Comparison of ENCODE assay signal across 23 mouse cellular contexts in genomic region chr6:134421921-134422320, GRCm38 (mm10). TPM values are rescaled to one million over a fixed set of nuclear protein-coding genes. Genes with fewer than 3 reads are reported as not detected.
A peak's percentile ranks its signal among the peaks of the same experiment; 100 is the strongest.
DNase-seq lines count a peak whose midpoint lies in the region; ATAC-seq lines count a peak whose summit lies in the region.
"Had no signal": no experiment of that assay in that cellular context is flagged by ENCODE, and none has a peak within 500 bp of the region (broad histone marks: within the 10 kb centered on the region; RNA-seq: fewer than 3 reads in every experiment).

No protein-coding gene starts in this region.

- H3K4me1 ChIP-seq in midbrain, embryonic 14.5 days (ENCODE audit: control insufficient read depth, insufficient read depth, low read length), result no peaks in the 10 kb centered on the region
- no peaks in the 10 kb centered on the region for H3K4me1 ChIP-seq in midbrain, embryonic 13.5 days (replicated peaks)
- H3K4me1 ChIP-seq: hindbrain, embryonic 13.5 days had no signal

- no peak overlapping the region for H3K4me2 ChIP-seq in midbrain, embryonic 14.5 days (ENCODE audit: low read length)
- no peak overlapping the region for H3K4me2 ChIP-seq in midbrain, embryonic 13.5 days (replicated peaks)
- H3K4me2 ChIP-seq: embryonic facial prominence, embryonic 12.5 days; forebrain, embryonic 12.5 days; heart, embryonic 11.5 days; heart, embryonic 15.5 days; hindbrain, embryonic 13.5 days had no signal

- no peak overlapping the region for H3K4me3 ChIP-seq in midbrain, embryonic 14.5 days (replicated peaks; ENCODE audit: low read depth, low read length)
- no peak overlapping the region for H3K4me3 ChIP-seq in midbrain, embryonic 13.5 days (replicated peaks)
- H3K4me3 ChIP-seq: embryonic facial prominence, embryonic 12.5 days; forebrain, embryonic 12.5 days; heart, adult 2 months; heart, embryonic 15.5 days; hindbrain, embryonic 13.5 days had no signal

- no peaks in the 10 kb centered on the region for H3K27me3 ChIP-seq in midbrain, embryonic 14.5 days (ENCODE audit: control insufficient read depth, insufficient read depth, low read length)
- H3K27me3 ChIP-seq in midbrain, embryonic 13.5 days, result no peaks in the 10 kb centered on the region
- H3K27me3 ChIP-seq: CH12.LX; forebrain, embryonic 12.5 days; heart, embryonic 15.5 days; hindbrain, embryonic 13.5 days; Patski had no signal

- no peaks in the 10 kb centered on the region for H3K9me3 ChIP-seq in midbrain, embryonic 14.5 days (ENCODE audit: control insufficient read depth, low read length)
- no peaks in the 10 kb centered on the region for H3K9me3 ChIP-seq in midbrain, embryonic 13.5 days
- H3K9me3 ChIP-seq: embryonic facial prominence, embryonic 12.5 days; forebrain, embryonic 12.5 days; heart, embryonic 15.5 days; hindbrain, embryonic 13.5 days had no signal

- H3K36me3 ChIP-seq in midbrain, embryonic 14.5 days (ENCODE audit: control insufficient read depth, insufficient read depth, low read length), result no peaks in the 10 kb centered on the region
- no peaks in the 10 kb centered on the region for H3K36me3 ChIP-seq in midbrain, embryonic 13.5 days
- H3K36me3 ChIP-seq: embryonic facial prominence, embryonic 12.5 days; forebrain, embryonic 12.5 days; heart, embryonic 15.5 days; hindbrain, embryonic 13.5 days had no signal

- H3K27ac ChIP-seq in midbrain, embryonic 14.5 days (replicated peaks; ENCODE audit: low read depth, low read length), result no peak overlapping the region
- H3K27ac ChIP-seq in midbrain, embryonic 13.5 days, result no peak overlapping the region
- H3K27ac ChIP-seq: embryonic facial prominence, embryonic 12.5 days; forebrain, embryonic 12.5 days; heart, adult 2 months; heart, embryonic 15.5 days; hindbrain, embryonic 13.5 days had no signal

- no peak overlapping the region for H3K9ac ChIP-seq in midbrain, embryonic 14.5 days (replicated peaks; ENCODE audit: low read length)
- H3K9ac ChIP-seq in midbrain, embryonic 13.5 days (replicated peaks), result no peak overlapping the region
- H3K9ac ChIP-seq: embryonic facial prominence, embryonic 12.5 days; forebrain, embryonic 12.5 days; heart, embryonic 15.5 days; hindbrain, embryonic 13.5 days had no signal

- no peak for ATAC-seq in midbrain, embryonic 14.5 days (ENCODE audit: low FRiP score, low TSS enrichment)
- ATAC-seq in midbrain, embryonic 13.5 days, result no peak
- no peak for ATAC-seq in erythroid progenitor cell, adult 5-6 weeks (replicated peaks; ENCODE audit: low FRiP score, poor library complexity, severe bottlenecking)
- ATAC-seq: activated CD4-positive, CD25-positive, alpha-beta regulatory T cell, adult 4 months; forebrain, embryonic 16.5 days; intestine, embryonic 16.5 days; Patski had no signal

- DNase-seq in cerebellum, postnatal 10 days, result peak; percentile 21 to 31
- no peak for DNase-seq in cerebellum, postnatal 4 days (ENCODE audit: low spot score in 2 of 2)
- DNase-seq in midbrain, embryonic 14.5 days, result peak; percentile 14
- peak; percentile 70 for DNase-seq in adrenal gland, postnatal 14 days
- DNase-seq in left cerebral cortex, adult 9 months (ENCODE audit: low spot score in 2 of 2), result no peak
- DNase-seq: cerebellum, adult 2 months; gastrocnemius, postnatal 14 days; heart, adult 2 months; heart, postnatal 14 days had no signal

- WGBS in midbrain, embryonic 14.5 days, result 88% methylated on average over 6 of the region's 6 CpGs
- WGBS in midbrain, embryonic 13.5 days, result 86% methylated on average over 6 of the region's 6 CpGs

RNA-seq across cellular contexts. Expression of gene Bcl2l14, which starts 25.8 kb away (rescaled TPM):
- not detected in 2 replicates for polyA plus RNA-seq in midbrain, embryonic 14.5 days (2014; fragmentation: Nextera tagmentation; extraction: Ambion mirVana)
- polyA plus RNA-seq in midbrain, embryonic 13.5 days (2015; fragmentation: Nextera tagmentation; extraction: Ambion mirVana), result not detected in 2 replicates
- 0.15 and 0.23 TPM in 2 replicates for total RNA-seq in adrenal gland, postnatal 14 days (2021)
- not detected in 2 replicates for total RNA-seq in erythroid progenitor cell, adult 5-6 weeks (2015; ENCODE audit: low replicate concordance)
- not detected in 2 replicates for total RNA-seq in erythroid progenitor cell, adult 5-6 weeks (2017; ENCODE audit: low replicate concordance)
- total RNA-seq: gastrocnemius, postnatal 14 days; heart, adult 2 months; heart, postnatal 14 days had no signal
- polyA plus RNA-seq: cerebellum, adult 2 months; cortical plate, adult 2 months; forebrain, embryonic 16.5 days; frontal cortex, adult 2 months; Patski had no signal

Comparison
In these comparisons a context has a peak if more than half of its experiments do, and no peak if none do; other contexts are left out.
1. DNase-seq: peak in cerebellum, postnatal 10 days (2 of 2), midbrain, embryonic 14.5 days (single experiment) and adrenal gland, postnatal 14 days (single experiment); none in cerebellum, postnatal 4 days (0 of 2) and left cerebral cortex, adult 9 months (0 of 2).